Mouse (Mus musculus) CH12.LX (cell line): Measurements from ENCODE around the gene Stard13. TPM values are rescaled to one million over a fixed set of nuclear protein-coding genes. Genes with fewer than 3 reads are reported as not detected.

Experiments used
- DNase-seq: peaks from one replicate; pipeline ENCODE4 v3.0.0-alpha.2; 2013; ENCODE audit errors: extremely low read depth
- H3K27ac ChIP-seq: 2 replicates; pipeline ENCODE4 v1.5.1; 2012; ENCODE audit warnings: low read depth, mild to moderate bottlenecking, control low read depth, moderate library complexity; ENCODE audit not compliant: insufficient read depth
- H3K27me3 ChIP-seq: replicated peaks from 2 replicates; pipeline ENCODE3; 2012; ENCODE audit warnings: inconsistent platforms
- H3K36me3 ChIP-seq, 2 experiments: replicated peaks in 1 of 2; 2 replicates each; pipeline versions ENCODE3 to v1.6.1; 2012; ENCODE audit warnings: inconsistent platforms in 1 of 2, low read length in 1 of 2, mild to moderate bottlenecking in 1 of 2, mixed read lengths in 1 of 2, moderate library complexity in 1 of 2; ENCODE audit not compliant: control insufficient read depth in 1 of 2, insufficient read depth in 1 of 2
- H3K4me1 ChIP-seq, 2 experiments: 2 replicates each; pipeline ENCODE4 v1.6.1; 2012; ENCODE audit warnings: inconsistent platforms in 1 of 2, moderate library complexity in 1 of 2; ENCODE audit not compliant: insufficient read depth in 2 of 2, control insufficient read depth in 1 of 2
- H3K4me2 ChIP-seq: 2 replicates; pipeline ENCODE4 v1.6.1; 2012; ENCODE audit warnings: low read depth, mild to moderate bottlenecking, control low read depth; ENCODE audit not compliant: poor library complexity, insufficient read depth, severe bottlenecking
- H3K4me3 ChIP-seq, 3 experiments: fragments of 150-350 bp in 1 of 3; sonication (generic) in 1 of 3; replicated peaks in 1 of 3; 2 replicates each; pipeline versions ENCODE3 to v1.5.1; 2011 to 2012; ENCODE audit warnings: low read depth in 2 of 3, low read length in 2 of 3, mild to moderate bottlenecking in 2 of 3, moderate library complexity in 2 of 3, control low read depth in 1 of 3, improper control_type of control experiment in 1 of 3, inconsistent platforms in 1 of 3, mixed read lengths in 1 of 3; ENCODE audit not compliant: poor library complexity in 1 of 3
- H3K79me2 ChIP-seq: replicated peaks from 2 replicates; pipeline ENCODE4 v1.6.1; 2012; ENCODE audit warnings: mild to moderate bottlenecking, moderate library complexity; ENCODE audit not compliant: control insufficient read depth, poor library complexity, insufficient read depth, severe bottlenecking; ENCODE audit errors: extremely low read depth
- H3K9ac ChIP-seq: 2 replicates; pipeline ENCODE4 v1.6.1; 2012; ENCODE audit warnings: low read depth, mild to moderate bottlenecking, control low read depth, moderate library complexity; ENCODE audit not compliant: insufficient read depth
- H3K9me3 ChIP-seq: replicated peaks from 2 replicates; pipeline ENCODE3; 2012; ENCODE audit warnings: low read length, inconsistent platforms, mixed read lengths
- BHLHE40 ChIP-seq: IDR thresholded peaks from 2 replicates; pipeline ENCODE4 v1.6.1; 2011; ENCODE audit warnings: mild to moderate bottlenecking, low read depth, low read length, improper control_type of control experiment
- CHD1 ChIP-seq: IDR thresholded peaks from 2 replicates; pipeline ENCODE4 v1.6.1; 2012; ENCODE audit warnings: low read depth, low read length, improper control_type of control experiment, inconsistent platforms
- CHD2 ChIP-seq: IDR thresholded peaks from 2 replicates; pipeline ENCODE4 v1.6.1; 2011; ENCODE audit warnings: low read length, improper control_type of control experiment
- ETS1 ChIP-seq: conservative IDR thresholded peaks from 2 replicates; pipeline ENCODE4 v1.6.1; 2012; ENCODE audit warnings: low read depth, mild to moderate bottlenecking, inconsistent platforms, low read length, improper control_type of control experiment, moderate library complexity
- GABPA ChIP-seq: IDR thresholded peaks from 2 replicates; pipeline ENCODE4 v1.6.1; 2012; ENCODE audit warnings: low read depth, low read length, improper control_type of control experiment, inconsistent platforms; ENCODE audit not compliant: insufficient replicate concordance
- HCFC1 ChIP-seq: IDR thresholded peaks from 2 replicates; pipeline ENCODE4 v1.6.1; 2012; ENCODE audit warnings: low read depth, mild to moderate bottlenecking, inconsistent platforms, low read length, improper control_type of control experiment
- IRF4 ChIP-seq: IDR thresholded peaks from 2 replicates; pipeline ENCODE4 v1.6.1; 2014; ENCODE audit warnings: low read depth, mild to moderate bottlenecking, inconsistent platforms, low read length, improper control_type of control experiment
- JUN ChIP-seq: IDR thresholded peaks from 2 replicates; pipeline ENCODE4 v1.6.1; 2011; ENCODE audit warnings: low read depth, mild to moderate bottlenecking, low read length, improper control_type of control experiment, moderate library complexity; ENCODE audit not compliant: insufficient read depth
- KAT2A ChIP-seq: IDR thresholded peaks from 2 replicates; pipeline ENCODE4 v1.6.1; 2012; ENCODE audit warnings: low read length, improper control_type of control experiment, inconsistent platforms; ENCODE audit not compliant: insufficient replicate concordance
- MAZ ChIP-seq: IDR thresholded peaks from 2 replicates; pipeline ENCODE4 v1.6.1; 2012; ENCODE audit warnings: low read depth, mild to moderate bottlenecking, inconsistent platforms, low read length, improper control_type of control experiment, moderate library complexity
- NELFE ChIP-seq: IDR thresholded peaks from 2 replicates; pipeline ENCODE4 v1.6.1; 2011; ENCODE audit warnings: low read depth, low read length, improper control_type of control experiment
- PAX5 ChIP-seq: IDR thresholded peaks from 2 replicates; pipeline ENCODE4 v1.6.1; 2012; ENCODE audit warnings: low read length, inconsistent platforms, mixed read lengths
- POLR2A ChIP-seq: IDR thresholded peaks from 2 replicates; pipeline ENCODE4 v1.6.1; 2011; ENCODE audit warnings: low read depth, mild to moderate bottlenecking, improper control_type of control experiment, low read length
- RCOR1 ChIP-seq: conservative IDR thresholded peaks from 2 replicates; pipeline ENCODE4 v1.6.1; 2012; ENCODE audit warnings: low read depth, mild to moderate bottlenecking, inconsistent platforms, low read length, improper control_type of control experiment
- SIN3A ChIP-seq: IDR thresholded peaks from 2 replicates; pipeline ENCODE4 v1.6.1; 2012; ENCODE audit warnings: low read length, improper control_type of control experiment, inconsistent platforms
- SMC3 ChIP-seq: IDR thresholded peaks from 2 replicates; pipeline ENCODE4 v1.6.1; 2011; ENCODE audit warnings: low read depth, low read length, improper control_type of control experiment
- TBP ChIP-seq: conservative IDR thresholded peaks from 2 replicates; pipeline ENCODE4 v1.6.1; 2011; ENCODE audit warnings: low read depth, low read length, improper control_type of control experiment
- TCF12 ChIP-seq: IDR thresholded peaks from 2 replicates; pipeline ENCODE4 v1.6.1; 2014; ENCODE audit warnings: low read depth, mild to moderate bottlenecking, inconsistent platforms, low read length, improper control_type of control experiment
- UBTF ChIP-seq: IDR thresholded peaks from 2 replicates; pipeline ENCODE4 v1.6.1; 2012; ENCODE audit warnings: low read depth, mild to moderate bottlenecking, inconsistent platforms, low read length, improper control_type of control experiment, moderate library complexity
- USF1 ChIP-seq: IDR thresholded peaks from 2 replicates; pipeline ENCODE4 v1.6.1; 2014; ENCODE audit warnings: low read depth, mild to moderate bottlenecking, inconsistent platforms, low read length, improper control_type of control experiment
- USF2 ChIP-seq: conservative IDR thresholded peaks from 2 replicates; pipeline ENCODE4 v1.6.1; 2011; ENCODE audit warnings: low read depth, low read length, improper control_type of control experiment
- ZC3H11A ChIP-seq: IDR thresholded peaks from 2 replicates; pipeline ENCODE4 v1.6.1; 2012; ENCODE audit warnings: low read depth, mild to moderate bottlenecking, inconsistent platforms, low read length, improper control_type of control experiment
- ZKSCAN1 ChIP-seq: IDR thresholded peaks from 2 replicates; pipeline ENCODE4 v1.6.1; 2012; ENCODE audit warnings: low read depth, inconsistent platforms, low read length, improper control_type of control experiment, borderline replicate concordance
- ZNF384 ChIP-seq: IDR thresholded peaks from 2 replicates; pipeline ENCODE4 v1.6.1; 2012; ENCODE audit warnings: low read depth, low read length, improper control_type of control experiment, inconsistent platforms
- dilution Hi-C: fragments of 300-500 bp; cut with MboI; formaldehyde crosslinking; loops from 2 replicates; pipeline ENCODE4 v1.14.3; 2020; ENCODE audit warnings: low sequenced_read_pairs; ENCODE audit not compliant: extremely low pct_unique_long_range_greater_than_20kb, extremely low pct_ligation_motif_present
- in situ Hi-C: fragments of 300-500 bp; cut with MboI; formaldehyde crosslinking; loops from 3 replicates; pipeline ENCODE4 v1.14.3; 2019; ENCODE audit warnings: low sequenced_read_pairs, low pct_ligation_motif_present, low pct_unique_long_range_greater_than_20kb, mixed read lengths
- polyA plus RNA-seq: library from polyadenylated mRNA; unstranded; fragments of >175 nt; gene quantifications from 2 replicates; pipeline ENCODE4 v1.2.1, GENCODE M21; 2012; ENCODE audit warnings: low read depth; ENCODE audit not compliant: insufficient read length
- total RNA-seq, 2 experiments: library from RNA; depleted of rRNA; stranded (reverse); fragments of 300-350 nt in 1 of 2; fragments of >200 nt in 1 of 2; gene quantifications; 2 replicates each; pipeline ENCODE4 v1.2.3; 2012 to 2014

Gene Stard13
- total and polyA plus RNA-seq, 3 experiments, result 33.5 to 154 (median 73.6) TPM

DNA sequence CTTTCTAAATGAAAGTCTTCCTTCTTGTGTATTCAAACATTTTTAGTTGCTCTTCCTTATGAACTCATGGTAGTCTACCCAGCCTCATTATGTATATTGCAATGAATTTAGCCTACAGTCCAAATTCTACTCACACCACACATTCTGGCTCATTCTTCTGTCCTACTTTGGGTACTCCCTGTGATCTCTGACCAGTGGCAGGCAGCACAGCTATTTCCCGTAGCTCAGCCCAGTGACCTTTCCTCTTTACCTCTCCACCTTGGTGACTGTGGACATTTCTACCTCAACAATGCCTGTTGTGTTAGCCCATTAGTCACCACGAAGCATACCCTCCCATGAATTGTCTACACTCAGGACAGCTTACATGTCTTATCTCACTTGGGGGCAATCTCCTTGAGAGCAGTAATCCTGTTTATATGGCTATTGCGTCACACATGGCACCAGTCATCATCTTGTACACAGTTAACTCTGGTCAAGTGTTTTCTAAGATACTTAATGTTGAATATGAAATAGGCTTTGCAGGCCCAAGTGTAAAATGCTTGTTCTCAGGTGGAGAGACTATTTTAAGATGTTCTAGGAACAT, 63.4 kb downstream of the Stard13 start:
- Histone ChIP-seq H3K4me2 (no peak overlapping the region), H3K27me3 (no peaks in the 10 kb centered on the region), H3K27ac (no peak overlapping the region), H3K9me3 (no peaks in the 10 kb centered on the region), H3K36me3 (no peaks in the 10 kb centered on the region), H3K9ac (no peak overlapping the region), H3K79me2 (no peaks in the 10 kb centered on the region), H3K4me1 (peaks cover 2 to 9% of the 10 kb centered on the region in 2 experiments; a peak in 2 of 4 replicates), H3K4me3 (no peak overlapping the region)
- dilution Hi-C loops, result no loop called here
- in situ Hi-C loops, result no loop called here
- TF ChIP-seq JUN (no peak), ZC3H11A (no peak), CHD2 (no peak), ETS1 (no peak), CHD1 (no peak), POLR2A (no peak), IRF4 (no peak), SMC3 (no peak)
- no peak for DNase-seq

DNA sequence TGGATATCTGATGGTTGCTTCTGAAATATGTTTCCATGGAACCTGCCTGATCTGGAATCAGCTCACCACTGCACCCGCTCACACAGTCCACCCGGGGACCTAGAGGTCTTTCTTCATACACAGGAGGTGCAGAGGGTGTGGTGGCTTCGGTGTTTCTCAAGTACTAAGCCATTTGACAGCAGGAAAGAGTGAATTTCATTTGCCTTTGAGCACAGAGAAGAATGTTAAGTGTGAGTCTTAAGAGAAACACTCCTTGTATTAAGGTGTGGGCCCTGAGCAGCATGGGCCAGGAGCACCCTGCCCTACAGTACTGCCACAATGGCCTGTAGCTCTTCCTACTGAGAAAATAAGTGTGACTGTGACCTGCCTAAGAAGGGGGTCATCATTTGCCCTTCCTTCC, 65.4 kb downstream of the Stard13 start:
- no peak overlapping the region for H3K9ac ChIP-seq
- DNase-seq, result no peak
- TF ChIP-seq SIN3A (no peak), TCF12 (no peak), TBP (no peak), HCFC1 (no peak), UBTF (no peak), KAT2A (no peak), USF1 (no peak), USF2 (no peak), PAX5 (no peak), ZNF384 (no peak), BHLHE40 (no peak), RCOR1 (no peak), NELFE (no peak), CHD1 (no peak), CHD2 (no peak), ZKSCAN1 (no peak), MAZ (no peak), GABPA (no peak), POLR2A (no peak)
- no peaks in the 10 kb centered on the region for H3K27me3 ChIP-seq
- H3K36me3 ChIP-seq, result no peaks in the 10 kb centered on the region
- H3K9me3 ChIP-seq, result no peaks in the 10 kb centered on the region
- no peak overlapping the region for H3K27ac ChIP-seq
- no peak overlapping the region for H3K4me3 ChIP-seq
- H3K4me1 ChIP-seq, result 0 out of 4 replicates have a peak, but pooled peaks cover 0 to 3% of the 10 kb centered on the region in 2 experiments
- H3K4me2 ChIP-seq, result no peak overlapping the region
- in situ Hi-C loops (no loop called here), dilution Hi-C loops (no loop called here)
- no peaks in the 10 kb centered on the region for H3K79me2 ChIP-seq
